Mouse (Mus musculus) adrenal gland, postnatal 14 days (tissue): ENCODE measurements around the gene Stxbp4. TPM values are rescaled to one million over a fixed set of nuclear protein-coding genes. Genes with fewer than 3 reads are reported as not detected.

Experiments used
- DNase-seq: peaks from one replicate; pipeline ENCODE4 v3.0.0; 2021; ENCODE audit warnings: mixed read lengths
- total RNA-seq: library from RNA; stranded (reverse); gene quantifications from 2 replicates; pipeline ENCODE4 v1.2.3, GENCODE M21; 2021

The Stxbp4 gene
- total RNA-seq, 1 experiment from 2014 or later, result 8.7 TPM

- DNase-seq, result no peak
Observed at GRCm38 (mm10) chr11:90464046-90464595, 173.8 kb downstream of the Stxbp4 start.

GRCm38 (mm10) chr11:90460458-90460857, 177.4 kb downstream of the Stxbp4 start:
- no peak for DNase-seq

DNA sequence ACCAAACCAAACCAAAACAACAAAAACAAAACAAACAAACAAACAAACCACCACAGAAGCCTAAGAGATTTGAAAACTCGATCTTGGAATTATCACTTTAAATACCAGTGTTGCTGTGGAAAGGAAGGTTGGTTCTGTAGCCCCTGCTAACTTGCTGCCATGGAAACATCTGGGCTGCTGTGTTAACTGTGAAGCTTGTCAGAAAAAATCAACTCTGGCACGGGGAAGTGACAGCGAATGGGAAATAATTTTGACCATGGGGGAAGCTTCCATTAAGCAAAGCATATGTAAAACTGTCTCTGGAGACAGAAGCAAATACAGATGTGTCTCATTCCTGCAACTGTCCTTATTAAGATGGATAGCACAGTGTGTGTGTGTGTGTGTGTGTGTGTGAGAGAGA, 185.8 kb downstream of the Stxbp4 start:
- DNase-seq, result no peak

DNA sequence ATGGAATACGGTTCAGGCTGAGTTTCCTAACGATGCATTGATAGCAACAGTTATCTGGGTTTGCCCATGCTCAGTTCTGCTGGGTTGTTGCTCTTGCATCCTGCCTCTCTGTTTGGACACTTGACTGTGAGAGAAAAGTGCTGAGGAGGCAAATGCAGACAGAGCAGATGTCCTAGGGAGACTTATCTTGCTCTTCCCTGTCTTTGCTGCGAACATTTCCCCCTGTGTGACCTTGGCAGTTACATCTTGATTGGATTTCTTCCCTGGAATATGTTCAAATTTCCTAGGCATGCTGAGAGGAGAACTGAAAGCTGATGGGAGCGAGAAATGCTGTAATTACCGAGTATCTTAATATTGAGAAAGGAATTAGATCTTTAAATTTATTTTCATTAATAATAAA, 186.4 kb downstream of the Stxbp4 start:
- no peak for DNase-seq

DNA sequence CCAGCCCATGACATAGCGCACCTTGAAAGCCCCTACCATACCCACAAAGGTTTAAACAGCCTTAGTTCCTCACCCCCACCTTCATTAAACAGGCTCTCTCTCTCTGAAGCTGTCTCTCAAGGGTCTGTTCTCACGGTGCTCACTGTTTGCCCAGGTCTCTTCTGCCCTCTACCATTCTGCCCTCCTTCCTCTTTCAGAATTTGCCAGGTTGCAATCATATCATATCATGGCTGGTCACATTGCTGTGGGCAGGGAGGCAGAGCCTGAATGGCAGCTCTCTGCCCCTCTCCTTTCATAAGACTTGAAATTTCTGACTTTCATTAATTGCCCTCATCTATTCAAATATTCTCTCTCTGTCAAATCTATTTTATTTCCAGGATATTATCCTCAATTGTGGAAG, 195.4 kb downstream of the Stxbp4 start:
- no peak for DNase-seq

- DNase-seq, result no peak
Observed at GRCm38 (mm10) chr11:90440851-90441250, 197.0 kb downstream of the Stxbp4 start.

GRCm38 (mm10) chr11:90438768-90439167, 199.1 kb downstream of the Stxbp4 start:
- DNase-seq, result no peak

Other genes starting within 250 kb of the Stxbp4 start
- gene Hlf, start 247.2 kb downstream of the Stxbp4 start, total RNA-seq, result 28.2 and 29.1 TPM in 2 replicates
- 23.4 and 26.0 TPM in 2 replicates for gene Cox11, start 89 bp upstream of the Stxbp4 start, total RNA-seq
- 39.5 and 46.0 TPM in 2 replicates for gene Tom1l1, start 50.3 kb upstream of the Stxbp4 start, total RNA-seq